Mouse (Mus musculus): ENCODE data around the gene Gramd1a. TPM values are rescaled to one million over a fixed set of nuclear protein-coding genes. Genes with fewer than 3 reads are reported as not detected.

Gramd1a gene
- total RNA-seq, 2 experiments from 2014 or later: 108 to 126 TPM

DNA sequence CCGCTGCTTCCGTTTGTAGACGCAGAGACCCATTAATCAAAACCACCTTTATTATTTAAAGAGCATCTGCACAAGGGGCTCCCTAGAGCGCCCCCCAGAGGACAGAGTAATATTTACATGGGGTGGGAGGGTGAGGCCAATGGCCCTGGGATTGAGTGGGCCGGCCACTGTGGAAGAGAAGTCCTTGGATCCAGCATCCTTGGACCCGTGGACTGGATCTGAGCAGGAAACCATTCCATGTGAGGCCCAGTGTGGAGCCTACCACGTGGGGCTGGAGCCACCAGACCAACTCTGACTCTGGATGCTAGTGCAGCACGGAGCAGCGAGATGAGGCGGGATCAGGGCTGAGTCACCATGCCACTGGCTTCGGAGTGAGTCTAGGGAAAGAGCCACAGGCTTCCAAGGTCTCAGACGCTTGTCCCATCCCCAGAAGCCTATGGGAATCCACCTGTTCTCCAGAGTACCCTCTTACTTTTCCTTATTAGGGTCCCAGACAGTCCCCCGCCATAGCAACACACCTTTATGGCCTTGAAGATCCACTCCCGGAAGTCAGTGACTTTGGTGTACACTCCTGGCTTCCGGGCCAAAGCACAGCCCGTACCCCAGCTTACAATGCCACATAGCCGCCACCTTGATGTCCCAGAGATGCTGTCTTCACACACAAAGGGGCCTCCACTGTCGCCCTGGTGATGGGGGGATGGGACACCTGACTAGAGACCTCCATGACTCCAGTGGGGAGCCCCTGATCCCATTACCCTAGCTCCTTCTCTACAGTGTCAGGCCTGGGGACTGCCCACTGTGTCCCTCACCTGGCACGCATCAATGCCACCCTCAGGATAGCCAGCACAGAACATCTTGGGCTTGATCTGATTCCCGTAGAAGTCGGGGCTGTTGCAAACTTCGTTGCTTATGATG is 56.7 kb downstream of the Gramd1a start:
- no peak for DNase-seq (ENCODE audit: extremely low spot score in 1 of 2, low spot score in 1 of 2)

DNA sequence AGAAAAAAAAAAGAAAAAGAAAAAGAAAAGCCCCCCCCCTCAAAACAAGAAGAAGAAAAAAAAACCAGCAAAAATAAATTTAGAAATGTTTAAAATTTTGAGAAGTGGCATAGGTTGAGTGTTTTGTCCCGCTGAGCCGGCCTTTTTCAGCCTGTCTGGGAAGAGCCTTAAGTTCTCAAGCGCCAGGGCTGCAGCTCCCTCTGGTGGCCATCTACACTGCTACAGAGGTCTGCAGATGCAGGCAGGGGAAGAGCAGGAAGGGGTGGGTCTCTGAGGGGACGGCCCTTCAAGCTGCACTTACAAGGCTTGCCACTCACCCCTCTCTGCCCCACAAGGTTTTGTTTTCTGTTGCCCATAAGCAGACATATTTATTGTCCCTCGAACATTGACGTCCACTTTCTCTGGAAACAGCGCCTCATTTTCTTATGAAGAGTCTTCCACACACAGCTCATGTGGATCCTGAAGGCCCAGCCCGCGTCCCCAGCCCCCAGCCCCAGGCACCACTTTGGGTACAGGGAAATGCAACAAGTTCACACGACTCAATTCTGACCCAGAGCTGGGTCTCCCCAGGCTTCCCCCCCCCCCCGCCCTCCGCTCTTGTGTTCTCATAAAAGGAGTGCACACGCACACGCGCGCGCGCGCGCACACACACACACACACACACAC is 58.0 kb downstream of the Gramd1a start:
- peak; percentile 67 to 96 for DNase-seq (ENCODE audit: extremely low spot score in 1 of 2, low spot score in 1 of 2)

DNA sequence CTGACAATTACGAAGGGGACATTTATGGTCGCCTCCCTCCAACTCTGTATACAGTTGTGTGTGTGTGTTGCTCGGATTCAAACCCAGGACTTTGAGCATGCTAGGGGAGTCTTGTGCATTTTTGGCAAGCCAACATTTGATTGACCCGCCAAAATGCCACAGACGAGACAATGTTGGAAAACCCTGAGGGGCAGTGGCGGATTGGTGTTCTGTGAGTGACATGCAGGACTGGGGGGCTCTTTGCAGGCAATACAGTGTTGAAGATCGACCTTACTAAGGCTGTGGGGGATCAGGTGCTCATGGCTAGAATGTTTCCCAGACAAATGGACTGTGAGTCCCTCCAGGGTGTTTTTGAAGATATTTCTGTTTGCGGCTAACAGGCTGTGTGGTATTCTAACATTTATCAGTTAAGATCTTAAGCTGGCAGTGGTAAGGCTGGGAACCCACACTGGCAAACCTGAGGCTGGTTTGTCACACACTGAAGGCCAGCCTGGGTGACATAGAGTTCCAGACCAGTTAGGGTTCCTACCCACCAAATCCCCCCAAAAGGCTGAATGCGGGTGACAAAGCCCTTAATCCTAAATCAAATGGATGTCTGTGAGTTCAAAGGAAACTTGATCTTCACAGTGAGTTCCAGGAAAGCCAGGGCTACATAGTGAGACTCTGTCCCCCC is 58.7 kb downstream of the Gramd1a start:
- no peak for DNase-seq (ENCODE audit: extremely low spot score in 1 of 2, low spot score in 1 of 2)

- DNase-seq (ENCODE audit: extremely low spot score in 1 of 2, low spot score in 1 of 2): no peak
These were observed 60.8 kb downstream of the Gramd1a start for GRCm38 (mm10) chr7:31094774-31095501.

DNA sequence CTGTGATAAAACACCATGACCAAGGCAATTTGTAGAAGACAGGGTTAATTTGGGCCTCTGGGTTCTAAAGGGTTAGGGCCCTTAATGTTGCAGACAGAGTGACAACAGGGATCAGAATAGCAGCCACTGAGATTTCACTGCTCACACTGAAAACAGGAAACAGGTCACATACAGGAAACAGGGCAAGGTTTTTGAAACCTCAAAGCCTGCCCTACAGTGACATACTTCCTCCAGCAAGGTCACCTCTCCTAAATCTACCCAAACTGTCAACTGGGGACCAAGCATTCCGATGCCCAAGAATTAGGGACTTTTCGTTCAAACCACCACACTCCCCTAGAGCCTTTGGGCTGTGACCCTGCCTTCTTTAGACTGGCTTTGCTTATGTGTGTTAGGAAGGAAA is 66.0 kb downstream of the Gramd1a start:
- DNase-seq (ENCODE audit: extremely low spot score in 1 of 2, low spot score in 1 of 2): no peak

DNA sequence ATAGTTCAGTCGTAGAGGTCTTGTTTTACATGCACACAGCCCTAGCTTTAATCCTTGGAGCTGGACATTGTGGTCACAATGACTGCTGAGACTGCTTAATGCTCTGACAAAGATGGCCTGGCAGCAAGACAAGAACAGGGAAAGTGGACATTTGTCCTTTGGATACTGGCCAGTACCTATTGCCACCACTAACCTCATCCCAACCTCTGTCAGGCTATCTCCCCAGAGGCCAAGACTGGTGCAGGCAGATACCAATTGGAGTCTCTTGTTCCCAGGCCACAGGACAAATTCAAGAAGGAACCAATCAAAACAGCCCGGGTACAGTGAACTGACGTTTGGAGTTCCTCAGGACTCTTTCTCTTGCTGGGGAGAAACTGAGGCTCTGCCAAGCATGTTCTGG is 67.5 kb downstream of the Gramd1a start:
- DNase-seq (ENCODE audit: extremely low spot score in 1 of 2, low spot score in 1 of 2): no peak

DNA sequence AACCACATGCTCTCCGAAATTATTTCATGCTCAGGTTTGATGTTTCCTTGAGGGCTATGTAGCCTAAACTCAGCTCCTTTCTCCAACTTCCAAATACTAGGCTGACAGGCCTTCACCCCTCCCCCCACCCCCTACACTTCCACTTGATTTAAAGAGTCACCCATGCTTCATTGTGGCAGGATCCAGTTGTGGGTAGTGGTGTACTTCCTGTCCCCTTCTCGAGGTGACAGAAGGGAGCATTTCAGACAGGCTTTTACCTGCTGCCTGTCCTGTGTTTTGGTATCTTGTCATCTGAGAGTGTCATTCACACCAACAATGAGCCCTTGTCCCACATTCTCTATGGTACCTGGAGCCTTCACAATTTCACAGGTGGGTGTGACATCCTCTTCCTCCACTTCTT is 68.4 kb downstream of the Gramd1a start:
- DNase-seq (ENCODE audit: extremely low spot score in 1 of 2, low spot score in 1 of 2): no peak

DNA sequence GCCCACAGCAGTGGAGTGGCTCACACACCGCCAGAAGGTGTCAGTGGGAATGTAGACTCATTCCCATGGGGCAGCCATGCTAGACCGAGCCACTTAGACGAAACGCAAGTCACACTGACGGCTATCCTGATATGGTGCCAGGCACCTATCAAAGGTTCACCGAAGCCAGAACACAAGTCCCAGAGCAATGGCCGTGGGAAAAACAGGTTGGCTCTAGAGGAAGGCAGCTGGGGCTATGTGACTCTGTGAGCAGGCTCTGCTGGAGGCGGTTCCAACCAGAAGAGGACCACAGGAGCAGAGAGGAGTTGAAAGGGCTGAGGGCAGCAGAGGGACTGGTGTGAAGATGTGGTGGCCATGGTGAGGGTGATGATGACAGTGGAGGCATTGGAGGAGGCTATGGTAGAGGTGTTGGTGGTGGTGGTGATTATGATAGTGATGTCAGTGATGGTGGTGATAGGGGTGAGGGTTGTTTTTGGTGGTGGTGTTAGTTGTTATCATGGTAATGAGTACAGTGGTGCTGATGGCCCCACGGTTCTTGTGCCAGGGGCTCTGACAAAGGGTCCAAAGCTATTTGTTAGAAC is 69.4 kb downstream of the Gramd1a start:
- no peak for DNase-seq (ENCODE audit: extremely low spot score in 1 of 2, low spot score in 1 of 2)

GRCm38 (mm10) chr7:31085171-31085570 is 70.5 kb downstream of the Gramd1a start:
- DNase-seq (ENCODE audit: extremely low spot score in 1 of 2, low spot score in 1 of 2): no peak

DNA sequence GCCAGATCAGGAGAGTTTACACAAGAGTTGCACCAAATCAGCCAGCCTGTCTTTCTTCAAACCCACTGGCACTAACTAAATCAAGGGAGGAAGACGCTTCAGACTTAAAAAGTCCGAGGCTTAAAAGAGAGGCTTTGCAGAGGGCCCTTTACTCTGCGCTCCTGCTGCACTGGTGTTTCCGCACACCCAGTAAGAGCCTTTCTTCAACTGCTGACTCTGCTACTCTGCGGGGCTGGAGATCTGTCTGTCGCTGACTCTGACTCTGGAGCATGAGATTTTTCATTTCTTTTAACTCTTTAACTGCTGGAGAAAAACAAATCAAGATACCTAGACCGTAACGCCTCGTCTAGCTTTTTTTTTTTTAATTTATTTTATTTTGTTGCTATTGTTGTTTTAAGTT is 71.6 kb downstream of the Gramd1a start:
- no peak for DNase-seq (ENCODE audit: extremely low spot score in 1 of 2, low spot score in 1 of 2)

DNA sequence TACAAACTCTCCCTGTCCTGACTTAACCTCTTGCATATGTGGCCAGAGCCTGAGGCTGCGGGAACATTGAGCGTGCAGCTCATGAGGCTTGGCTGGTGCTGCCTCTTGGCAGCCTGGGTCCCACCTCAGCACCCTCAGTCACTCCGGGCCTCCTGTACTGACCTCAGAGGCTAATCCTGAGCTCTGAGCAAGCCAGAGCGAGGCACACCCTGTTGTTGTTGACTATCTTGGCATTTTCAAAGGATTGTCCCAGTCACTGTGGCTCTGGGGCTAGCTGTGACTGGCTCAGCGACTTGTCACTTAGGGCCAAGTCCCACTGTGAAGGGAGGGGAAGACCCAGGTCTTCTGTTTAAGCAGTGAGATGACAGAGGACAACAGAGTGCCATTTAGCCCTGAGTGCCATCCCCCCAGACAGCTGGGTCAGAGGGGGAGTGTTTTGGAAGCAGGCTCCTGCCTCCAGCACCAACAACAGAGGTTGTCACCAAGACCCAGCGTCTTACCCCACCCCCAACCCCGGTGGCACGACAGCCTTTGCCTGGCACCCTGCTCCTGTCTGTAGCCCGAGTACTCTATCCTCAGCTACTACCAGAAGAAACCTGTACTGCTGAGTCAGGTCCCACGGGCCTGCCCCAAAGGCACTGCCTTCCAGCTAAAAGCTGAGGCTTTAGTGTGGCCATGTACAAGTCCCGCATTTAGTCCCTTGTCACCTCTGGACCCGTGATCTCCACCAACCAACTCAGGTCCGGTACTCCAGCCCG is 72.7 kb downstream of the Gramd1a start:
- DNase-seq (ENCODE audit: extremely low spot score in 1 of 2, low spot score in 1 of 2): no peak

DNA sequence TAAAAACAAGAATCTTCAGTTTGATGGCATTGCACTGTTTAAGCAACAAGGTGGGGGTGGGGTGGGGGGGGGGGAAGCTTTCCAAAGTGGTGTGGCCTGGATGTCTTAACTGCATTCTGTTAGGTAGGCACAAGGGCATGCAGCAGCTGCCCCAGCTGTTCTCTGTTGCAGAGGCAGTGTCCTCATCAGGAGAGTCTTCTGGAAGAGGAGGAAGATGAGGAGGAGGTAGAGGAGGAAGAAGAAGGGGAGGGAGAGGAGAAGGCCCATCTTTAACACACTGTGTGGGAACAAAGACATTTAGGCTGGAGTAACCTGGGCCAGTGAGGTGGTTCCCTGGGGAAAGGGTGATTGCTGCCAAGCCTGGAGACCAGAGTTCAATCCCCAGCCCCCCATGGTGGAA is 73.6 kb downstream of the Gramd1a start:
- DNase-seq (ENCODE audit: extremely low spot score in 1 of 2, low spot score in 1 of 2): no peak

DNA sequence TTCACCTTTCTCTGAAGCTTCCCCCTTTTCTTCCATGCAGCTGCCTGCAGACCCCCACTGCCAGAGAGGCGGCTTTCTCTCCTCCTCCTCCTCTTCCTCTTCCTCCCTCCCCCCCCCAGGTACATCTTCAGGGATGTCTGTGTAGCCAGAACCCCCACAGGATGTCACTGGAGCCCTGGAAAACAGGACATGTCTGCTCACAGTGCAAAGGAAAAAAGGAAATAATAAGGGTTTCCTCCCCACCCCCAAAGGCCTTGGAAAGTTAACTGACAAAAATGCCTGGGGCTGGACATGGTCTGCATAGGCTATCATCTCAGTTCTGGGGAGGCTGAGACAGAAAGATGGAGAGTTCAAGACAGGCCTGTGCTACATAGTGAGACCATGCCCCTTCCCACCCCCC is 74.6 kb downstream of the Gramd1a start:
- DNase-seq (ENCODE audit: extremely low spot score in 1 of 2, low spot score in 1 of 2): no peak

DNA sequence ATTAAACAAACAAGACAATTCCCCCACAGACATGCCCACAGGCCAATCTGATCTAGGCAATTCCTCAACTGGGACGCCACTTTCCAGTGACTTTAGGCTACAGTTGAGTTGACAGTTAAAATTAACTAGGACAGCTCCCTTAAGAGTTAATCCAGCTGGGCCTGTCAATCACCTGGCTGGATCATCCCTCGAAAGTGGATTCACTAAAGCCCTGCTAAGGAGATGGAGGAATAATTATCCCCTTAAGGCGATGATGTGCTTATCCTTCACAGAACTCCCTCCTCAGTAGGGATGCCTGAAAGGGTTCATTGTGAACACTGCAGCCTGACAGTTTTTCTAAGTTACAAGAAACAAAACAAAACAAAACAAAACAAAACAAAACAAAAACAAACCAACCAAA is 75.1 kb downstream of the Gramd1a start:
- DNase-seq (ENCODE audit: extremely low spot score in 1 of 2, low spot score in 1 of 2): no peak

Other genes starting within 250 kb of the Gramd1a start
- gene Mag, start 241.0 kb downstream of the Gramd1a start, total RNA-seq (2021): 100 to 1,000 TPM; 319 to 342 TPM
- not detected for gene Hamp2, start 231.2 kb downstream of the Gramd1a start, total RNA-seq (2021)
- not detected for gene Hamp, start 211.9 kb downstream of the Gramd1a start, total RNA-seq (2021)
- gene Usf2, start 199.1 kb downstream of the Gramd1a start, total RNA-seq (2021): 100 to 1,000 TPM; 124 to 126 TPM
- gene Lsr, start 182.4 kb downstream of the Gramd1a start, total RNA-seq (2021): 1 to 10 TPM; 6.3 to 8.4 TPM
- under 1 TPM; 0.22 to 0.45 TPM for gene Fam187b, start 182.1 kb downstream of the Gramd1a start, total RNA-seq (2021)
- 10 to 100 TPM; 20.2 to 22.7 TPM for gene Fxyd5, start 113.4 kb downstream of the Gramd1a start, total RNA-seq (2021)
- 100 to 1,000 TPM; 151 to 157 TPM for gene Fxyd7, start 104.4 kb downstream of the Gramd1a start, total RNA-seq (2021)
- gene Fxyd1, start 98.7 kb downstream of the Gramd1a start, total RNA-seq (2021): 100 to 1,000 TPM; 103 to 113 TPM
- gene Lgi4, start 96.6 kb downstream of the Gramd1a start, total RNA-seq (2021): 10 to 100 TPM; 31.9 to 36.1 TPM
- not detected for gene Fxyd3, start 79.2 kb downstream of the Gramd1a start, total RNA-seq (2021)
- gene Hpn, start 40.6 kb downstream of the Gramd1a start, total RNA-seq (2021): 1 to 10 TPM; 2.3 to 4.2 TPM
- gene Scn1b, start 28.9 kb downstream of the Gramd1a start, total RNA-seq (2021): 100 to 1,000 TPM; 548 to 608 TPM
- gene Scgb2b2, start 134.6 kb upstream of the Gramd1a start, total RNA-seq (2021): not detected
- gene Scgb1b2, start 135.9 kb upstream of the Gramd1a start, total RNA-seq (2021): not detected
- not detected for gene Scgb2b3, start 206.2 kb upstream of the Gramd1a start, total RNA-seq (2021)
- gene Scgb1b3, start 219.7 kb upstream of the Gramd1a start, total RNA-seq (2021): not detected

All from layer of hippocampus, postnatal 25 days (tissue).